In genomic region chr7:94281529-94281928, GRCm38 (mm10) we compare ENCODE assay signal across 17 mouse cellular contexts.
A peak's percentile ranks its signal among the peaks of the same experiment; 100 is the strongest.
DNase-seq lines count a peak whose midpoint lies in the region; ATAC-seq lines count a peak whose summit lies in the region.
"Had no signal": no experiment of that assay in that cellular context is flagged by ENCODE, and none has a peak within 500 bp of the region (broad histone marks: within the 10 kb centered on the region; RNA-seq: fewer than 3 reads in every experiment).

No protein-coding gene starts in this region.

- H3K4me2 ChIP-seq in midbrain, embryonic 11.5 days, result no peak overlapping the region
- H3K4me2 ChIP-seq in hindbrain, embryonic 13.5 days, result no peak overlapping the region
- no peak overlapping the region for H3K4me2 ChIP-seq in hindbrain, embryonic 14.5 days (replicated peaks)
- no peak overlapping the region for H3K4me2 ChIP-seq in midbrain, embryonic 15.5 days
- H3K4me2 ChIP-seq: embryonic facial prominence, embryonic 13.5 days; forebrain, embryonic 13.5 days had no signal

- H3K36me3 ChIP-seq in midbrain, embryonic 11.5 days (ENCODE audit: control insufficient read depth, insufficient read depth, low read length), result no peaks in the 10 kb centered on the region
- no peaks in the 10 kb centered on the region for H3K36me3 ChIP-seq in midbrain, embryonic 10.5 days
- no peaks in the 10 kb centered on the region for H3K36me3 ChIP-seq in hindbrain, embryonic 13.5 days
- no peaks in the 10 kb centered on the region for H3K36me3 ChIP-seq in hindbrain, embryonic 14.5 days (replicated peaks; ENCODE audit: control insufficient read depth, insufficient read depth)
- no peaks in the 10 kb centered on the region for H3K36me3 ChIP-seq in midbrain, embryonic 15.5 days (replicated peaks)
- H3K36me3 ChIP-seq: embryonic facial prominence, embryonic 13.5 days had no signal

- H3K27me3 ChIP-seq in midbrain, embryonic 11.5 days (ENCODE audit: control insufficient read depth, insufficient read depth, low read length), result no peaks in the 10 kb centered on the region
- no peaks in the 10 kb centered on the region for H3K27me3 ChIP-seq in midbrain, embryonic 10.5 days (ENCODE audit: low read depth, poor library complexity, severe bottlenecking)
- H3K27me3 ChIP-seq in hindbrain, embryonic 13.5 days, result no peaks in the 10 kb centered on the region
- no peaks in the 10 kb centered on the region for H3K27me3 ChIP-seq in hindbrain, embryonic 14.5 days (ENCODE audit: control insufficient read depth, insufficient read depth, low read length)
- no peaks in the 10 kb centered on the region for H3K27me3 ChIP-seq in midbrain, embryonic 15.5 days (replicated peaks)
- H3K27me3 ChIP-seq: embryonic facial prominence, embryonic 13.5 days; forebrain, embryonic 13.5 days had no signal

- DNase-seq in midbrain, embryonic 11.5 days (ENCODE audit: low spot score, missing footprints), result no peak
- no peak for DNase-seq in midbrain, embryonic 10.5 days (ENCODE audit: low spot score)
- DNase-seq in hindbrain, embryonic 14.5 days (ENCODE audit: low spot score), result peak; percentile 32
- DNase-seq in thymus, postnatal 10 days (ENCODE audit: low spot score in 2 of 2), result no peak
- no peak for DNase-seq in heart, postnatal 14 days
- DNase-seq: adrenal gland, adult 2 months; adrenal gland, postnatal 25 days; cerebellum, adult 18-20 months; cerebellum, adult 9-11 months; cerebellum, postnatal 36 days; gastrocnemius, adult 2 months; gastrocnemius, postnatal 25 days; heart, postnatal 10 days had no signal

- 85% methylated on average over 3 of the region's 3 CpGs for WGBS in midbrain, embryonic 11.5 days
- WGBS in midbrain, embryonic 10.5 days, result 73% methylated on average over 3 of the region's 3 CpGs
- 38% methylated on average over 3 of the region's 3 CpGs for WGBS in hindbrain, embryonic 13.5 days
- WGBS in hindbrain, embryonic 14.5 days, result 39% methylated on average over 3 of the region's 3 CpGs
- 57% methylated on average over 3 of the region's 3 CpGs for WGBS in midbrain, embryonic 15.5 days

- H3K27ac ChIP-seq in midbrain, embryonic 11.5 days (ENCODE audit: low read depth, low read length), result no peak overlapping the region
- no peak overlapping the region for H3K27ac ChIP-seq in midbrain, embryonic 10.5 days (replicated peaks)
- H3K27ac ChIP-seq in hindbrain, embryonic 13.5 days, result peak overlapping the region; percentile 55; the same call in 1 of the 2 replicates
- peak overlapping the region; percentile 10; the same call in 1 of the 2 replicates for H3K27ac ChIP-seq in hindbrain, embryonic 14.5 days
- no peak overlapping the region for H3K27ac ChIP-seq in midbrain, embryonic 15.5 days
- H3K27ac ChIP-seq: embryonic facial prominence, embryonic 13.5 days; forebrain, embryonic 13.5 days; gastrocnemius, adult 2 months had no signal

- no peak overlapping the region for H3K9ac ChIP-seq in midbrain, embryonic 11.5 days (ENCODE audit: low read length)
- H3K9ac ChIP-seq in hindbrain, embryonic 13.5 days, result no peak overlapping the region
- H3K9ac ChIP-seq in hindbrain, embryonic 14.5 days, result no peak overlapping the region
- no peak overlapping the region for H3K9ac ChIP-seq in midbrain, embryonic 15.5 days
- H3K9ac ChIP-seq: embryonic facial prominence, embryonic 13.5 days; forebrain, embryonic 13.5 days had no signal

- H3K4me1 ChIP-seq in midbrain, embryonic 11.5 days (ENCODE audit: control insufficient read depth, insufficient read depth, low read length), result no peaks in the 10 kb centered on the region
- no peaks in the 10 kb centered on the region for H3K4me1 ChIP-seq in midbrain, embryonic 10.5 days
- peaks cover 14% of the 10 kb centered on the region for H3K4me1 ChIP-seq in hindbrain, embryonic 13.5 days (replicated peaks)
- H3K4me1 ChIP-seq in hindbrain, embryonic 14.5 days (replicated peaks; ENCODE audit: control insufficient read depth, insufficient read depth, low read length), result no peaks in the 10 kb centered on the region
- H3K4me1 ChIP-seq in midbrain, embryonic 15.5 days, result no peaks in the 10 kb centered on the region
- H3K4me1 ChIP-seq: embryonic facial prominence, embryonic 13.5 days; forebrain, embryonic 13.5 days had no signal

- ATAC-seq in midbrain, embryonic 11.5 days (ENCODE audit: low FRiP score), result peak; percentile 55; the same call in 1 of the 2 replicates
- peak; percentile 77 for ATAC-seq in hindbrain, embryonic 13.5 days (ENCODE audit: low FRiP score)
- peak; percentile 51; the same call in 1 of the 2 replicates for ATAC-seq in hindbrain, embryonic 14.5 days (ENCODE audit: low FRiP score)
- ATAC-seq in midbrain, embryonic 15.5 days (replicated peaks), result peak; percentile 56; the same call in 1 of the 2 replicates
- ATAC-seq: forebrain, embryonic 13.5 days had no signal

- H3K4me3 ChIP-seq in midbrain, embryonic 11.5 days (ENCODE audit: low read depth, low read length), result no peak overlapping the region
- no peak overlapping the region for H3K4me3 ChIP-seq in midbrain, embryonic 10.5 days
- no peak overlapping the region for H3K4me3 ChIP-seq in hindbrain, embryonic 13.5 days
- no peak overlapping the region for H3K4me3 ChIP-seq in hindbrain, embryonic 14.5 days (replicated peaks; ENCODE audit: low read length)
- H3K4me3 ChIP-seq in midbrain, embryonic 15.5 days, result no peak overlapping the region
- H3K4me3 ChIP-seq: embryonic facial prominence, embryonic 13.5 days; forebrain, embryonic 13.5 days; gastrocnemius, adult 2 months had no signal

- no peaks in the 10 kb centered on the region for H3K9me3 ChIP-seq in midbrain, embryonic 11.5 days (ENCODE audit: control insufficient read depth, low read length)
- H3K9me3 ChIP-seq in midbrain, embryonic 10.5 days (replicated peaks), result no peaks in the 10 kb centered on the region
- H3K9me3 ChIP-seq in hindbrain, embryonic 13.5 days, result no peaks in the 10 kb centered on the region
- H3K9me3 ChIP-seq in hindbrain, embryonic 14.5 days (ENCODE audit: control insufficient read depth, low read length), result no peaks in the 10 kb centered on the region
- no peaks in the 10 kb centered on the region for H3K9me3 ChIP-seq in midbrain, embryonic 15.5 days
- H3K9me3 ChIP-seq: embryonic facial prominence, embryonic 13.5 days; forebrain, embryonic 13.5 days had no signal

- intact Hi-C loops in heart, postnatal 14 days (cut with DNase I), result no loop called here

Comparison
In these comparisons a context has a peak if more than half of its experiments do, and no peak if none do; other contexts are left out.
1. H3K27ac ChIP-seq: peak in hindbrain, embryonic 13.5 days (single experiment) and hindbrain, embryonic 14.5 days (single experiment); none in midbrain, embryonic 11.5 days (single experiment), midbrain, embryonic 10.5 days (single experiment) and midbrain, embryonic 15.5 days (single experiment).
2. Peak in every context shown above with its lines, with median percentiles within 50 percentile points of each other: ATAC-seq.